Mouse (Mus musculus): ENCODE data around the gene Mogat2. TPM values are rescaled to one million over a fixed set of nuclear protein-coding genes. Genes with fewer than 3 reads are reported as not detected.
A peak's percentile ranks its signal among the peaks of the same experiment; 100 is the strongest.

Mogat2 gene
- polyA plus RNA-seq, 1 experiment, result not detected

GRCm38 (mm10) chr7:99181619-99182431 lies 56.6 kb downstream of the Mogat2 start:
- H3K27me3 ChIP-seq (ENCODE audit: control insufficient read depth, insufficient read depth, low read length), result no peaks in the 10 kb centered on the region
- TF ChIP-seq POLR2A (IDR thresholded peaks at IDR 0.05; ENCODE audit: borderline replicate concordance, insufficient read depth, low read length) (no peak), CTCF (IDR thresholded peaks at IDR 0.05; ENCODE audit: borderline replicate concordance, insufficient read depth, low read depth, low read length) (no peak)
- peak overlapping the region; percentile 64 for H3K4me3 ChIP-seq (replicated peaks; ENCODE audit: insufficient read depth, low read depth, low read length)
- DNase-seq, result peak in 1 of 2 experiments; percentile 44
- 20% methylated on average over 14 of the region's 14 CpGs for WGBS
- peak overlapping the region; percentile 83 for H3K27ac ChIP-seq (ENCODE audit: insufficient read depth, low read length)
- H3K4me1 ChIP-seq (ENCODE audit: control insufficient read depth, insufficient read depth, low read length), result peaks cover 12% of the 10 kb centered on the region; the same call in 1 of the 2 replicates

- Histone ChIP-seq H3K4me3 (replicated peaks; ENCODE audit: insufficient read depth, low read depth, low read length) (no peak overlapping the region), H3K27me3 (ENCODE audit: control insufficient read depth, insufficient read depth, low read length) (no peaks in the 10 kb centered on the region), H3K27ac (ENCODE audit: insufficient read depth, low read length) (no peak overlapping the region), H3K4me1 (ENCODE audit: control insufficient read depth, insufficient read depth, low read length) (peaks cover 15% of the 10 kb centered on the region)
- WGBS, result 100% methylated on average over 1 of the region's 1 CpGs
- no peak for DNase-seq
- no peak for TF ChIP-seq POLR2A (IDR thresholded peaks at IDR 0.05; ENCODE audit: borderline replicate concordance, insufficient read depth, low read length)
- no peak for TF ChIP-seq CTCF (IDR thresholded peaks at IDR 0.05; ENCODE audit: borderline replicate concordance, insufficient read depth, low read depth, low read length)
Measured at GRCm38 (mm10) chr7:99180162-99180561, 58.3 kb downstream of the Mogat2 start.

GRCm38 (mm10) chr7:99179271-99179670 lies 59.1 kb downstream of the Mogat2 start:
- DNase-seq, result peak in 1 of 2 experiments; percentile 35
- Histone ChIP-seq H3K27ac (ENCODE audit: insufficient read depth, low read length) (no peak overlapping the region), H3K4me1 (ENCODE audit: control insufficient read depth, insufficient read depth, low read length) (peaks cover 17% of the 10 kb centered on the region), H3K4me3 (replicated peaks; ENCODE audit: insufficient read depth, low read depth, low read length) (no peak overlapping the region), H3K27me3 (ENCODE audit: control insufficient read depth, insufficient read depth, low read length) (no peaks in the 10 kb centered on the region)
- no peak for TF ChIP-seq CTCF (IDR thresholded peaks at IDR 0.05; ENCODE audit: borderline replicate concordance, insufficient read depth, low read depth, low read length)
- WGBS, result 43% methylated on average over 9 of the region's 9 CpGs

- peaks cover 22% of the 10 kb centered on the region for H3K4me1 ChIP-seq (ENCODE audit: control insufficient read depth, insufficient read depth, low read length)
- H3K4me3 ChIP-seq (replicated peaks; ENCODE audit: insufficient read depth, low read depth, low read length), result no peak overlapping the region
- no peaks in the 10 kb centered on the region for H3K27me3 ChIP-seq (ENCODE audit: control insufficient read depth, insufficient read depth, low read length)
- H3K27ac ChIP-seq (ENCODE audit: insufficient read depth, low read length), result no peak overlapping the region
- no peak for TF ChIP-seq POLR2A (IDR thresholded peaks at IDR 0.05; ENCODE audit: borderline replicate concordance, insufficient read depth, low read length)
- TF ChIP-seq CTCF (IDR thresholded peaks at IDR 0.05; ENCODE audit: borderline replicate concordance, insufficient read depth, low read depth, low read length), result no peak
- 91% methylated on average over 5 of the region's 5 CpGs for WGBS
- no peak for DNase-seq
Measured at GRCm38 (mm10) chr7:99177386-99177785, 61.0 kb downstream of the Mogat2 start.

GRCm38 (mm10) chr7:99175666-99176065 lies 62.8 kb downstream of the Mogat2 start:
- WGBS, result 96% methylated on average over 9 of the region's 9 CpGs

GRCm38 (mm10) chr7:99175118-99175517 lies 63.3 kb downstream of the Mogat2 start:
- no peak for DNase-seq
- Histone ChIP-seq H3K27me3 (ENCODE audit: control insufficient read depth, insufficient read depth, low read length) (no peaks in the 10 kb centered on the region), H3K4me1 (ENCODE audit: control insufficient read depth, insufficient read depth, low read length) (peaks cover 9% of the 10 kb centered on the region), H3K27ac (ENCODE audit: insufficient read depth, low read length) (no peak overlapping the region), H3K4me3 (replicated peaks; ENCODE audit: insufficient read depth, low read depth, low read length) (no peak overlapping the region)
- 92% methylated on average over 11 of the region's 11 CpGs for WGBS
- TF ChIP-seq POLR2A (IDR thresholded peaks at IDR 0.05; ENCODE audit: borderline replicate concordance, insufficient read depth, low read length) (no peak), CTCF (IDR thresholded peaks at IDR 0.05; ENCODE audit: borderline replicate concordance, insufficient read depth, low read depth, low read length) (no peak)

More at GRCm38 (mm10) chr7:99175666-99176065, 62.8 kb downstream of the Mogat2 start:
- DNase-seq, result no peak
- no peaks in the 10 kb centered on the region for H3K27me3 ChIP-seq (ENCODE audit: control insufficient read depth, insufficient read depth, low read length)
- H3K4me3 ChIP-seq (replicated peaks; ENCODE audit: insufficient read depth, low read depth, low read length), result no peak overlapping the region
- H3K27ac ChIP-seq (ENCODE audit: insufficient read depth, low read length), result no peak overlapping the region
- TF ChIP-seq CTCF (IDR thresholded peaks at IDR 0.05; ENCODE audit: borderline replicate concordance, insufficient read depth, low read depth, low read length) (no peak), POLR2A (IDR thresholded peaks at IDR 0.05; ENCODE audit: borderline replicate concordance, insufficient read depth, low read length) (no peak)
- peaks cover 10% of the 10 kb centered on the region for H3K4me1 ChIP-seq (ENCODE audit: control insufficient read depth, insufficient read depth, low read length)

- TF ChIP-seq POLR2A (IDR thresholded peaks at IDR 0.05; ENCODE audit: borderline replicate concordance, insufficient read depth, low read length) (no peak), CTCF (IDR thresholded peaks at IDR 0.05; ENCODE audit: borderline replicate concordance, insufficient read depth, low read depth, low read length) (no peak)
- H3K4me3 ChIP-seq (replicated peaks; ENCODE audit: insufficient read depth, low read depth, low read length), result no peak overlapping the region
- no peaks in the 10 kb centered on the region for H3K27me3 ChIP-seq (ENCODE audit: control insufficient read depth, insufficient read depth, low read length)
- H3K27ac ChIP-seq (ENCODE audit: insufficient read depth, low read length), result no peak overlapping the region
- H3K4me1 ChIP-seq (ENCODE audit: control insufficient read depth, insufficient read depth, low read length), result peaks cover 9% of the 10 kb centered on the region
- 58% methylated on average over 4 of the region's 4 CpGs for WGBS
- no peak for DNase-seq
Measured at GRCm38 (mm10) chr7:99174006-99174405, 64.4 kb downstream of the Mogat2 start.

- DNase-seq, result no peak
- H3K4me3 ChIP-seq (replicated peaks; ENCODE audit: insufficient read depth, low read depth, low read length), result no peak overlapping the region
- H3K4me1 ChIP-seq (ENCODE audit: control insufficient read depth, insufficient read depth, low read length), result peaks cover 9% of the 10 kb centered on the region
- TF ChIP-seq POLR2A (IDR thresholded peaks at IDR 0.05; ENCODE audit: borderline replicate concordance, insufficient read depth, low read length) (no peak), CTCF (IDR thresholded peaks at IDR 0.05; ENCODE audit: borderline replicate concordance, insufficient read depth, low read depth, low read length) (no peak)
- H3K27me3 ChIP-seq (ENCODE audit: control insufficient read depth, insufficient read depth, low read length), result no peaks in the 10 kb centered on the region
- 76% methylated on average over 6 of the region's 6 CpGs for WGBS
- H3K27ac ChIP-seq (ENCODE audit: insufficient read depth, low read length), result no peak overlapping the region
Measured at GRCm38 (mm10) chr7:99172898-99173297, 65.5 kb downstream of the Mogat2 start.
